Mouse (Mus musculus) spleen, adult 2 months (tissue): ENCODE results near the gene Olfr523.

Experiments used
- CTCF ChIP-seq: fragments of 200-500 bp; IDR thresholded peaks from 2 replicates; pipeline ENCODE4 v1.5.1; 2011; ENCODE audit warnings: mild to moderate bottlenecking, inconsistent platforms; ENCODE audit not compliant: insufficient read depth, insufficient read length, insufficient replicate concordance; ENCODE audit errors: extremely low read depth
- POLR2A ChIP-seq: fragments of 200-500 bp; IDR thresholded peaks from 2 replicates; pipeline ENCODE4 v1.6.1; 2011; ENCODE audit warnings: low read depth, low read length, inconsistent platforms

- TF ChIP-seq POLR2A (no peak), CTCF (no peak)
Measured at GRCm38 (mm10) chr7:140190435-140190834, 17.4 kb downstream of the Olfr523 start.
